In the genomic region with DNA sequence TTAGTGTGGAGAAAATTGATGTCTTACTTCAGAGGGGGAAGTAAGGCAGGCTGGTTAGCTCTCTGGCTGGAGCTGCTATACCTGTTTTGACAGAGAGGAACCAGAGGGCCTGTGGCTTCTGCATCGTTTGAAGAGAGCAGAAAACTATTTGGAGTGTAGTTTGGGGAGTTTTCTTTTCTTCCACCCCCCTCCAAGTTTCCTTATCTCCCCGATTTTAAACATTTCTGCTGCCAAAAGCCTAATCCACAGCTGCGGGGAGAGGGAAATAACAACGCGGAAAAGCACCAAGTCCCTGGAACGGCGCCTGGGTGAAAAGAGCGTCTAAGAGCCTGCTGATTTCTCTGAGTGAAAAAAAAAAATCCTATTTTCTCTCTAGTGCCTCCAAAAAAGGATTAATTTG, we compare ENCODE assay signal across 17 mouse cellular contexts.
DNase-seq lines count a peak whose midpoint lies in the region; ATAC-seq and TF ChIP-seq lines count a peak whose summit lies in the region.
"Had no signal": no experiment of that assay in that cellular context is flagged by ENCODE, and none has a peak within 500 bp of the region (broad histone marks: within the 10 kb centered on the region; RNA-seq: fewer than 3 reads in every experiment).

No protein-coding gene starts in this region.

- H3K27ac ChIP-seq in kidney, embryonic 14.5 days (ENCODE audit: low read depth, low read length) = no peak overlapping the region
- H3K27ac ChIP-seq in kidney, adult 2 months (ENCODE audit: insufficient read depth, low read depth, low read length) = no peak overlapping the region
- H3K27ac ChIP-seq in heart, embryonic 12.5 days (ENCODE audit: poor library complexity, severe bottlenecking) = no peak overlapping the region
- 0 out of 2 replicates have a peak overlapping the region, but pooled peaks have one; percentile 17 for H3K27ac ChIP-seq in lung, postnatal 0 days (ENCODE audit: low read length)
- H3K27ac ChIP-seq: hindbrain, embryonic 10.5 days; liver, embryonic 14.5 days; stomach, embryonic 15.5 days had no signal

- no peak for DNase-seq in kidney, adult 2 months
- DNase-seq in brain, embryonic 14.5 days (ENCODE audit: low read depth) = peak; percentile 35
- peak; percentile 52 for DNase-seq in lung, postnatal 0 days (ENCODE audit: low spot score)
- DNase-seq in retina, postnatal 1 day = no peak
- no peak for DNase-seq in right cerebral cortex, adult 18-20 months
- no peak for DNase-seq in adrenal gland, postnatal 25 days
- DNase-seq: adrenal gland, postnatal 14 days; B cell, adult 2 months; gastrocnemius, postnatal 14 days; layer of hippocampus, adult 9-11 months had no signal

- ATAC-seq in kidney, embryonic 14.5 days (ENCODE audit: low FRiP score, low TSS enrichment) = no peak
- no peak for ATAC-seq in heart, embryonic 12.5 days (ENCODE audit: insufficient number of reproducible peaks, low FRiP score)
- peak; percentile 48; the same call in 1 of the 2 replicates for ATAC-seq in lung, postnatal 0 days
- ATAC-seq: forebrain, embryonic 16.5 days; inflammation-experienced regulatory T-cells, adult 6 months had no signal

- no peaks in the 10 kb centered on the region for H3K27me3 ChIP-seq in kidney, embryonic 14.5 days (ENCODE audit: control insufficient read depth, insufficient read depth, low read length)
- no peaks in the 10 kb centered on the region for H3K27me3 ChIP-seq in kidney, adult 2 months (replicated peaks; ENCODE audit: control insufficient read depth, insufficient read depth, low read length)
- H3K27me3 ChIP-seq in heart, embryonic 12.5 days (replicated peaks) = no peaks in the 10 kb centered on the region
- H3K27me3 ChIP-seq in lung, postnatal 0 days (replicated peaks; ENCODE audit: insufficient read depth, low read length) = no peaks in the 10 kb centered on the region
- H3K27me3 ChIP-seq: stomach, embryonic 15.5 days had no signal

- no peak for TF ChIP-seq CTCF in kidney, adult 2 months (conservative IDR thresholded peaks at IDR 0.05; ENCODE audit: insufficient read depth, insufficient read length, low read depth, low read length)
- TF ChIP-seq CTCF in brain, embryonic 14.5 days (IDR thresholded peaks at IDR 0.05; ENCODE audit: borderline replicate concordance, extremely low read depth, insufficient read depth, insufficient read length) = no peak
- TF ChIP-seq CTCF in lung, postnatal 0 days (IDR thresholded peaks at IDR 0.05) = no peak

- peak overlapping the region; percentile 8; the same call in 1 of the 2 replicates for H3K9ac ChIP-seq in kidney, embryonic 14.5 days (ENCODE audit: low read depth, low read length)
- H3K9ac ChIP-seq in heart, embryonic 12.5 days = no peak overlapping the region
- H3K9ac ChIP-seq in lung, postnatal 0 days (replicated peaks; ENCODE audit: low read depth) = no peak overlapping the region
- H3K9ac ChIP-seq: liver, embryonic 14.5 days; stomach, embryonic 15.5 days had no signal

- no peak for TF ChIP-seq POLR2A in kidney, adult 2 months (IDR thresholded peaks at IDR 0.05; ENCODE audit: low read depth, low read length)
- TF ChIP-seq POLR2A in brain, embryonic 14.5 days (IDR thresholded peaks at IDR 0.05; ENCODE audit: borderline replicate concordance, extremely low read depth, insufficient read depth, insufficient read length, poor library complexity, severe bottlenecking) = no peak

- WGBS in kidney, embryonic 14.5 days = 73% methylated on average over 8 of the region's 8 CpGs
- 59% methylated on average over 8 of the region's 8 CpGs for whole genome bisulfite sequencing in kidney, adult 2 months
- WGBS in heart, embryonic 12.5 days = 24% methylated on average over 8 of the region's 8 CpGs
- 13% methylated on average over 8 of the region's 8 CpGs for WGBS in lung, postnatal 0 days

- H3K4me1 ChIP-seq in kidney, embryonic 14.5 days (ENCODE audit: control insufficient read depth, insufficient read depth, low read length) = 0 out of 2 replicates have a peak, but pooled peaks cover 4% of the 10 kb centered on the region
- H3K4me1 ChIP-seq in kidney, adult 2 months (ENCODE audit: control insufficient read depth, insufficient read depth, low read length) = no peaks in the 10 kb centered on the region
- peaks cover under 1% of the 10 kb centered on the region for H3K4me1 ChIP-seq in heart, embryonic 12.5 days (replicated peaks)
- no peaks in the 10 kb centered on the region for H3K4me1 ChIP-seq in lung, postnatal 0 days (ENCODE audit: insufficient read depth, low read depth, low read length)
- H3K4me1 ChIP-seq: hindbrain, embryonic 10.5 days; stomach, embryonic 15.5 days had no signal

- H3K4me3 ChIP-seq in kidney, embryonic 14.5 days (ENCODE audit: low read length) = no peak overlapping the region
- no peak overlapping the region for H3K4me3 ChIP-seq in kidney, adult 2 months (ENCODE audit: insufficient read depth, low read depth, low read length)
- no peak overlapping the region for H3K4me3 ChIP-seq in heart, embryonic 12.5 days
- H3K4me3 ChIP-seq in lung, postnatal 0 days (ENCODE audit: low read depth, low read length) = no peak overlapping the region
- H3K4me3 ChIP-seq: hindbrain, embryonic 10.5 days; stomach, embryonic 15.5 days had no signal

- no peaks in the 10 kb centered on the region for H3K36me3 ChIP-seq in kidney, embryonic 14.5 days (ENCODE audit: control insufficient read depth, insufficient read depth, low read length)
- H3K36me3 ChIP-seq in kidney, adult 2 months (ENCODE audit: control insufficient read depth, insufficient read depth, low read length) = no peaks in the 10 kb centered on the region
- no peaks in the 10 kb centered on the region for H3K36me3 ChIP-seq in heart, embryonic 12.5 days
- no peaks in the 10 kb centered on the region for H3K36me3 ChIP-seq in lung, postnatal 0 days (ENCODE audit: insufficient read depth, low read length)
- H3K36me3 ChIP-seq: hindbrain, embryonic 10.5 days; stomach, embryonic 15.5 days had no signal

- no peaks in the 10 kb centered on the region for H3K9me3 ChIP-seq in kidney, embryonic 14.5 days (ENCODE audit: control insufficient read depth, low read length)
- H3K9me3 ChIP-seq in heart, embryonic 12.5 days (replicated peaks) = no peaks in the 10 kb centered on the region; the same call in 1 of the 2 replicates
- H3K9me3 ChIP-seq in lung, postnatal 0 days (ENCODE audit: low read length) = no peaks in the 10 kb centered on the region
- H3K9me3 ChIP-seq: hindbrain, embryonic 10.5 days; stomach, embryonic 15.5 days had no signal

- no peak for TF ChIP-seq EP300 in lung, postnatal 0 days (IDR thresholded peaks at IDR 0.05)

- no peak overlapping the region for H3K4me2 ChIP-seq in kidney, embryonic 14.5 days (replicated peaks; ENCODE audit: low read depth, low read length)
- 0 out of 2 replicates have a peak overlapping the region, but pooled peaks have one; percentile 5 for H3K4me2 ChIP-seq in heart, embryonic 12.5 days
- no peak overlapping the region for H3K4me2 ChIP-seq in lung, postnatal 0 days (replicated peaks; ENCODE audit: low read depth, low read length)
- H3K4me2 ChIP-seq: stomach, embryonic 15.5 days had no signal

Comparison
In these comparisons a context has a peak if more than half of its experiments do, and no peak if none do; other contexts are left out.
1. DNase-seq: peak in brain, embryonic 14.5 days (single experiment) and lung, postnatal 0 days (single experiment); none in kidney, adult 2 months (single experiment), retina, postnatal 1 day (single experiment), right cerebral cortex, adult 18-20 months (single experiment) and adrenal gland, postnatal 25 days (single experiment).